Mouse (Mus musculus): ENCODE results near the gene Lsamp. TPM values are rescaled to one million over a fixed set of nuclear protein-coding genes. Genes with fewer than 3 reads are reported as not detected.
A peak's percentile ranks its signal among the peaks of the same experiment; 100 is the strongest.

Lsamp gene
- polyA plus RNA-seq, 1 experiment from 2014 or later: 0.20 TPM

- Histone ChIP-seq H3K27me3 (replicated peaks; ENCODE audit: insufficient read depth, low read length) (no peaks in the 10 kb centered on the region), H3K4me3 (ENCODE audit: low read depth, low read length) (no peak overlapping the region), H3K4me1 (ENCODE audit: insufficient read depth, low read depth, low read length) (no peaks in the 10 kb centered on the region), H3K4me2 (replicated peaks; ENCODE audit: low read depth, low read length) (no peak overlapping the region), H3K27ac (ENCODE audit: low read length) (no peak overlapping the region), H3K9me3 (ENCODE audit: low read length) (no peaks in the 10 kb centered on the region), H3K36me3 (ENCODE audit: insufficient read depth, low read length) (no peaks in the 10 kb centered on the region), H3K9ac (replicated peaks; ENCODE audit: low read depth) (no peak overlapping the region)
- ATAC-seq (no peak; the same call in 1 of the 2 replicates), DNase-seq (ENCODE audit: low spot score) (no peak)
- TF ChIP-seq CTCF (IDR thresholded peaks at IDR 0.05) (no peak), EP300 (IDR thresholded peaks at IDR 0.05) (no peak)
- 73% methylated on average over 6 of the region's 6 CpGs for WGBS
These were observed 1836.2 kb downstream of the Lsamp start for GRCm38 (mm10) chr16:41820369-41820768.

GRCm38 (mm10) chr16:41826899-41827604 lies 1842.9 kb downstream of the Lsamp start:
- no peaks in the 10 kb centered on the region for H3K27me3 ChIP-seq (replicated peaks; ENCODE audit: insufficient read depth, low read length)
- peak; percentile 30 for DNase-seq (ENCODE audit: low spot score)
- H3K4me1 ChIP-seq (ENCODE audit: insufficient read depth, low read depth, low read length): no peaks in the 10 kb centered on the region
- TF ChIP-seq CTCF (IDR thresholded peaks at IDR 0.05) (no peak), EP300 (IDR thresholded peaks at IDR 0.05) (no peak)
- H3K27ac ChIP-seq (ENCODE audit: low read length): no peak overlapping the region
- H3K9ac ChIP-seq (replicated peaks; ENCODE audit: low read depth): no peak overlapping the region
- no peaks in the 10 kb centered on the region for H3K9me3 ChIP-seq (ENCODE audit: low read length)
- no peak overlapping the region for H3K4me3 ChIP-seq (ENCODE audit: low read depth, low read length)
- H3K36me3 ChIP-seq (ENCODE audit: insufficient read depth, low read length): no peaks in the 10 kb centered on the region
- no peak overlapping the region for H3K4me2 ChIP-seq (replicated peaks; ENCODE audit: low read depth, low read length)
- 43% methylated on average over 5 of the region's 5 CpGs for WGBS
- no peak; the same call in 1 of the 2 replicates for ATAC-seq

- WGBS: 88% methylated on average over 3 of the region's 3 CpGs
These were observed 1843.4 kb downstream of the Lsamp start for GRCm38 (mm10) chr16:41827605-41827948.

GRCm38 (mm10) chr16:41834637-41835036 lies 1850.5 kb downstream of the Lsamp start:
- no peak for TF ChIP-seq CTCF (IDR thresholded peaks at IDR 0.05)
- Histone ChIP-seq H3K9me3 (ENCODE audit: low read length) (no peaks in the 10 kb centered on the region), H3K27ac (ENCODE audit: low read length) (no peak overlapping the region), H3K4me1 (ENCODE audit: insufficient read depth, low read depth, low read length) (no peaks in the 10 kb centered on the region), H3K27me3 (replicated peaks; ENCODE audit: insufficient read depth, low read length) (no peaks in the 10 kb centered on the region), H3K36me3 (ENCODE audit: insufficient read depth, low read length) (no peaks in the 10 kb centered on the region), H3K4me3 (ENCODE audit: low read depth, low read length) (no peak overlapping the region), H3K9ac (replicated peaks; ENCODE audit: low read depth) (no peak overlapping the region), H3K4me2 (replicated peaks; ENCODE audit: low read depth, low read length) (no peak overlapping the region)
- DNase-seq (ENCODE audit: low spot score) (no peak), ATAC-seq (no peak)
- 66% methylated on average over 3 of the region's 3 CpGs for WGBS

More at GRCm38 (mm10) chr16:41827605-41827948, 1843.4 kb downstream of the Lsamp start:
- Histone ChIP-seq H3K4me3 (ENCODE audit: low read depth, low read length) (no peak overlapping the region), H3K27ac (ENCODE audit: low read length) (no peak overlapping the region), H3K9ac (replicated peaks; ENCODE audit: low read depth) (no peak overlapping the region), H3K27me3 (replicated peaks; ENCODE audit: insufficient read depth, low read length) (no peaks in the 10 kb centered on the region), H3K4me1 (ENCODE audit: insufficient read depth, low read depth, low read length) (no peaks in the 10 kb centered on the region), H3K4me2 (replicated peaks; ENCODE audit: low read depth, low read length) (no peak overlapping the region), H3K9me3 (ENCODE audit: low read length) (no peaks in the 10 kb centered on the region), H3K36me3 (ENCODE audit: insufficient read depth, low read length) (no peaks in the 10 kb centered on the region)
- TF ChIP-seq EP300 (IDR thresholded peaks at IDR 0.05) (no peak), CTCF (IDR thresholded peaks at IDR 0.05) (no peak)
- DNase-seq (ENCODE audit: low spot score) (no peak), ATAC-seq (no peak)

- no peak overlapping the region for H3K4me3 ChIP-seq (ENCODE audit: low read depth, low read length)
- H3K4me1 ChIP-seq (ENCODE audit: insufficient read depth, low read depth, low read length): no peaks in the 10 kb centered on the region
- peak; percentile 14 for DNase-seq (ENCODE audit: low spot score)
- WGBS: 49% methylated on average over 6 of the region's 6 CpGs
- H3K27me3 ChIP-seq (replicated peaks; ENCODE audit: insufficient read depth, low read length): no peaks in the 10 kb centered on the region
- peak; percentile 75 for TF ChIP-seq CTCF (IDR thresholded peaks at IDR 0.05)
- no peak for TF ChIP-seq EP300 (IDR thresholded peaks at IDR 0.05)
- H3K9me3 ChIP-seq (ENCODE audit: low read length): no peaks in the 10 kb centered on the region
- H3K9ac ChIP-seq (replicated peaks; ENCODE audit: low read depth): no peak overlapping the region
- no peaks in the 10 kb centered on the region for H3K36me3 ChIP-seq (ENCODE audit: insufficient read depth, low read length)
- H3K27ac ChIP-seq (ENCODE audit: low read length): no peak overlapping the region
- H3K4me2 ChIP-seq (replicated peaks; ENCODE audit: low read depth, low read length): no peak overlapping the region
- no peak for ATAC-seq
These were observed 1851.6 kb downstream of the Lsamp start for GRCm38 (mm10) chr16:41835745-41836144.

GRCm38 (mm10) chr16:41839751-41840404 lies 1855.7 kb downstream of the Lsamp start:
- no peaks in the 10 kb centered on the region for H3K4me1 ChIP-seq (ENCODE audit: insufficient read depth, low read depth, low read length)
- H3K27me3 ChIP-seq (replicated peaks; ENCODE audit: insufficient read depth, low read length): no peaks in the 10 kb centered on the region
- H3K9ac ChIP-seq (replicated peaks; ENCODE audit: low read depth): no peak overlapping the region
- no peak overlapping the region for H3K4me2 ChIP-seq (replicated peaks; ENCODE audit: low read depth, low read length)
- ATAC-seq (no peak), DNase-seq (ENCODE audit: low spot score) (no peak)
- H3K9me3 ChIP-seq (ENCODE audit: low read length): no peaks in the 10 kb centered on the region
- H3K36me3 ChIP-seq (ENCODE audit: insufficient read depth, low read length): no peaks in the 10 kb centered on the region
- no peak overlapping the region for H3K27ac ChIP-seq (ENCODE audit: low read length)
- H3K4me3 ChIP-seq (ENCODE audit: low read depth, low read length): no peak overlapping the region
- WGBS: 60% methylated on average over 2 of the region's 2 CpGs
- no peak for TF ChIP-seq EP300 (IDR thresholded peaks at IDR 0.05)
- TF ChIP-seq CTCF (IDR thresholded peaks at IDR 0.05): no peak
